Mouse (Mus musculus) C2C12 (cell line): ENCODE measurements around the gene Auh.

ENCODE experiments used
- CTCF ChIP-seq: IDR thresholded peaks from one replicate; pipeline ENCODE4 v1.5.1; 2011; ENCODE audit not compliant: control insufficient read depth, insufficient read depth, insufficient read length
- FOSL1 ChIP-seq: IDR thresholded peaks from one replicate; pipeline ENCODE4 v1.8.0; 2011; ENCODE audit warnings: mild to moderate bottlenecking, low read length; ENCODE audit not compliant: poor library complexity, insufficient read depth, severe bottlenecking
- MYOD1 ChIP-seq: IDR thresholded peaks from one replicate; pipeline ENCODE4 v1.6.1; 2011; ENCODE audit warnings: low read depth; ENCODE audit not compliant: control insufficient read depth, insufficient read length
- MYOG ChIP-seq: IDR thresholded peaks from one replicate; pipeline ENCODE4 v1.6.1; 2011; ENCODE audit not compliant: control insufficient read depth, insufficient read length; ENCODE audit errors: extremely low read depth

DNA sequence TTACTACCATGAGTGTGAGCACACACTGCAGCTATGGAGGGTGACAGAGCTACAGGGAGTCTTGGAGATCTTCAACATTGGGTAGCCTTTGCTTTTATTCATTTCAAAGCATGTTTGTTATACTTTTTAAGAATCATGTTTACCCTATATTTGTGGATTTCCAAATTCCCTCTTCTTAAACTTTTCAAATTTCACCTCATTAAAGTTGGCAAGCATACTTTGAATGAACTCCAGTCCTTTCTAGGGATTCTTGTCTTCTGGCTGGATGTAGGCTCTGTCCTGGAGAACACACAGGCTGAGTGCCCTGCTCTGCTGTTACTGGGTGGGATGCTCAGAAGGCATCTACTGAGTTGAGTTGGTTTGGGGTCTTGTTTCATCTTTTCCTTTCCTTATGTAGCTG is 102.8 kb downstream of the Auh start:
- TF ChIP-seq CTCF: no peak
- no peak for TF ChIP-seq FOSL1
- no peak for TF ChIP-seq MYOG
- TF ChIP-seq MYOD1: no peak
